Mouse (Mus musculus) intestine, embryonic 16.5 days (tissue): ENCODE results near the gene Serpinb1c. TPM values are rescaled to one million over a fixed set of nuclear protein-coding genes. Genes with fewer than 3 reads are reported as not detected.
A peak's percentile ranks its signal among the peaks of the same experiment; 100 is the strongest.

Experiments used
- ATAC-seq: fragments of 200-750 bp; cut with Nextera tagmentation; 2 replicates; pipeline ENCODE4 v1.8.0; 2017; ENCODE audit warnings: moderate TSS enrichment, moderate library complexity
- H3K27ac ChIP-seq: fragments of 300-500 bp; sonication (generic); 2 replicates; pipeline ENCODE4 v1.5.1; 2014; ENCODE audit warnings: mild to moderate bottlenecking, low read length
- H3K27me3 ChIP-seq: fragments of 300-500 bp; sonication (generic); replicated peaks from 2 replicates; pipeline ENCODE4 v1.6.1; 2014; ENCODE audit warnings: low read length, control low read depth, mixed read lengths; ENCODE audit not compliant: control insufficient read depth, insufficient read depth
- H3K36me3 ChIP-seq: fragments of 300-500 bp; sonication (generic); 2 replicates; pipeline ENCODE4 v1.6.1; 2014; ENCODE audit warnings: low read length, control low read depth; ENCODE audit not compliant: control insufficient read depth, insufficient read depth
- H3K4me1 ChIP-seq: fragments of 300-500 bp; sonication (generic); 2 replicates; pipeline ENCODE4 v1.6.1; 2014; ENCODE audit warnings: low read length, control low read depth, mixed read lengths; ENCODE audit not compliant: control insufficient read depth, insufficient read depth
- H3K4me2 ChIP-seq: fragments of 300-500 bp; sonication (generic); 2 replicates; pipeline ENCODE4 v1.6.1; 2014; ENCODE audit warnings: low read depth, low read length, control low read depth
- H3K4me3 ChIP-seq: fragments of 300-500 bp; sonication (generic); 2 replicates; pipeline ENCODE4 v1.5.1; 2014; ENCODE audit warnings: mild to moderate bottlenecking, low read length
- H3K9ac ChIP-seq: fragments of 300-500 bp; sonication (generic); 2 replicates; pipeline ENCODE4 v1.6.1; 2014; ENCODE audit warnings: low read depth, low read length
- H3K9me3 ChIP-seq: fragments of 300-500 bp; sonication (generic); 2 replicates; pipeline ENCODE4 v1.6.1; 2016; ENCODE audit warnings: low read length, control low read depth; ENCODE audit not compliant: control insufficient read depth
- WGBS: fragments of 180-500 bp; shearing (Covaris S2); extraction: QIAGEN DNeasy Blood & Tissue Kit; methylation state at CpG from one replicate; pipeline ENCODE4 v1.1.7; 2014; 5-methylcytosine and 5-hydroxymethylcytosine counted together
- polyA plus RNA-seq: library from polyadenylated mRNA; unstranded; fragments of >200 nt; fragmentation: Nextera tagmentation; extraction: Ambion mirVana; gene quantifications from 2 replicates; pipeline ENCODE4 v1.2.1, GENCODE M21; 2015

The Serpinb1c gene
- polyA plus RNA-seq, 1 experiment from 2014 or later, result not detected

GRCm38 (mm10) chr13:32851967-32852366 is 46.0 kb downstream of the Serpinb1c start:
- Histone ChIP-seq H3K9ac (no peak overlapping the region), H3K4me3 (no peak overlapping the region), H3K4me1 (peaks cover 26% of the 10 kb centered on the region), H3K4me2 (no peak overlapping the region), H3K27me3 (no peaks in the 10 kb centered on the region), H3K36me3 (0 out of 2 replicates have a peak, but pooled peaks cover 3% of the 10 kb centered on the region), H3K9me3 (no peaks in the 10 kb centered on the region), H3K27ac (peak overlapping the region; percentile 37; the same call in 1 of the 2 replicates)
- 13% methylated on average over 7 of the region's 7 CpGs for whole genome bisulfite sequencing
- 0 out of 2 replicates have a peak, but pooled peaks have one; percentile 19 for ATAC-seq

DNA sequence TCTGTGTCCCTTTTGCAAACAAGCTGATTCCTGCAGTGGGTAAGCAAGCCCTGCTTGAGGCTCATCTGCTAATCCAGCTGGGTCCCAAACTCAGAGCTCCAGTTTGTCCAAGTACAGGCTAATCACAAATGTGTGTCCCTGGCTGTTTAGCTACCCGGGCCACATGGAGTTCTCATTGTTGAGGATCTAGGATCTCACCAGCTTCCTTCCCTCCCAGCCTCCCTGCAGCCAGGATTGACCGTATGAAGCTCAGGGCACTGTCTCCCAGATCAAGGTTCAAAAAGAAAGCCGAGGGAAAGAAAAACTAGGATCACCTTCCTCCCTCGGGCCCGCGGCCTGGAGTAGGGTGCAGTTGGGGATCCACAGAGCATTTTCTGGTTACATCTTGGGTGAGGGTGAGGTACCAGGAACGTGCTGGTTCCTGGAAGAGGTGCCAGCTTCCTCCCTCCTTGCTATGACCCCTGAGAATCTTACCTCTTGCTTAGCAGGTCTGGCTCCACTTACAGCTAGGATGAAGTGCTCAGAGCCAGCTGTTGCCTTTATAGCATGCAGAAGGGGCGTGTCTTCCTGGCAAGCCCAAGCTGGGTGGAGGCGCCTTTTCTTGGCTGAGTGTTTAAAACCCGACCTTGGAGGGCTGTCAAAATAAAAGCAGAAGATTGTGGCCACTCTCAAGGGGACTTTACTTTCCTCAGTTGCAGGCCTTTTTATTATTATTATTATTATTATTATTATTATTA is 47.2 kb downstream of the Serpinb1c start, which contains the start of gene Serpinb1a:
Serpinb1a (minus strand) TSS at position 518 of the 737 bp plus-strand sequence.
- 37% methylated on average over 10 of the region's 10 CpGs for WGBS
- Histone ChIP-seq H3K4me2 (peak within 1 kb of the TSS; percentile 56), H3K27ac (peak within 1 kb of the TSS; percentile 99), H3K9me3 (no peaks in the 10 kb centered on the region), H3K4me3 (peak within 1 kb of the TSS; percentile 41), H3K36me3 (0 out of 2 replicates have a peak, but pooled peaks cover 3% of the 10 kb centered on the region), H3K9ac (peak within 1 kb of the TSS; percentile 29), H3K27me3 (no peaks in the 10 kb centered on the region), H3K4me1 (peaks cover 26% of the 10 kb centered on the region)
- peak; percentile 49 for ATAC-seq

DNA sequence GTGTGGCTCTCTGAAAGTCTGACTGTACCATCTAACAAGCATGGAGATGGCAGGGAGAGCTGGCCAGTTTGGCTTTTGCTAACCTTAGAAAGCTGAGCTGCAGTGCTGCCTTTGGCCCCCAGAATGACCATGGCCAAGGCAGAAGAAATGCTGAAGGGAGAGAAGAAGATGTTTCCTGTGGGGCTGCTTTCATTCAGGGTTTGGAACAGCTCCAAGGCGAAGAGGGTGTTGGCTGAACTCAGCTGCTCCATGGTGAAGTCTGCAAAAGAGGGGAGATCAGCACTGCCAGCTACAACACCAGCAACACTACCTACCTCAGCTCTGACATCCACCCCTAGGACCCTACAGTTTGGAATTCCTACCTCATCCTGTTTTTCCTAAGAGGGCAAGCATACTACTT is 47.9 kb downstream of the Serpinb1c start:
- peak overlapping the region; percentile 99 for H3K27ac ChIP-seq
- 43% methylated on average over 1 of the region's 1 CpGs for WGBS
- no peaks in the 10 kb centered on the region for H3K27me3 ChIP-seq
- peak overlapping the region; percentile 56 for H3K4me2 ChIP-seq
- H3K4me1 ChIP-seq, result peaks cover 26% of the 10 kb centered on the region
- H3K4me3 ChIP-seq, result peak overlapping the region; percentile 41
- peak overlapping the region; percentile 29 for H3K9ac ChIP-seq
- no peak for ATAC-seq
- no peaks in the 10 kb centered on the region for H3K9me3 ChIP-seq
- 0 out of 2 replicates have a peak, but pooled peaks cover 3% of the 10 kb centered on the region for H3K36me3 ChIP-seq

- no peaks in the 10 kb centered on the region for H3K9me3 ChIP-seq
- peak overlapping the region; percentile 29 for H3K9ac ChIP-seq
- peak overlapping the region; percentile 99 for H3K27ac ChIP-seq
- peak overlapping the region; percentile 56 for H3K4me2 ChIP-seq
- H3K36me3 ChIP-seq, result 0 out of 2 replicates have a peak, but pooled peaks cover 3% of the 10 kb centered on the region
- H3K27me3 ChIP-seq, result no peaks in the 10 kb centered on the region
- H3K4me3 ChIP-seq, result peak overlapping the region; percentile 41
- ATAC-seq, result peak; percentile 83
- H3K4me1 ChIP-seq, result peaks cover 26% of the 10 kb centered on the region
Observed at GRCm38 (mm10) chr13:32849531-32850123, 48.4 kb downstream of the Serpinb1c start.

- no peaks in the 10 kb centered on the region for H3K9me3 ChIP-seq
- peak overlapping the region; percentile 29; the same call in 1 of the 2 replicates for H3K9ac ChIP-seq
- no peaks in the 10 kb centered on the region for H3K27me3 ChIP-seq
- peak overlapping the region; percentile 41; the same call in 1 of the 2 replicates for H3K4me3 ChIP-seq
- peak overlapping the region; percentile 99 for H3K27ac ChIP-seq
- H3K4me2 ChIP-seq, result peak overlapping the region; percentile 56
- 15% methylated on average over 4 of the region's 4 CpGs for WGBS
- 0 out of 2 replicates have a peak, but pooled peaks cover 3% of the 10 kb centered on the region for H3K36me3 ChIP-seq
- peak; percentile 93 for ATAC-seq
- peaks cover 26% of the 10 kb centered on the region for H3K4me1 ChIP-seq
Observed at GRCm38 (mm10) chr13:32849092-32849491, 48.9 kb downstream of the Serpinb1c start.

DNA sequence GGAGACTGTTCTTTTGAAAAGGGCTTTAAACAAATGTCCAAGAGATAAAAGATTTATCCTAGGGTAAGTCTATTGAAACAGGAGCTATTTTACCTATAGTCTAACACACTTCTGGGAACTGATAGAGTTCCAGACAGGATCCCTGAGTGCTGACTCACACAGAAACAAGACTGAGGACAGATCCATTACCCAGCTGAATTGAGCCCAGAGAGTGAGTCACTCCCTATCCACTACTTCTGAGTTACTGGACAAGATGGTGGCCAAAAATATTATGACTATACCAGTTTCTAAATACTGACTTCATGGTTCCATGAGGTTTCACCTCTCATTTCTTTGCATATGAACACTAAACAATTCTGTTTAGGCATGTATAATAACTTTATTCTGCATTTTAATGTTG is 51.8 kb downstream of the Serpinb1c start:
- Histone ChIP-seq H3K36me3 (0 out of 2 replicates have a peak, but pooled peaks cover 3% of the 10 kb centered on the region), H3K4me1 (peaks cover 16% of the 10 kb centered on the region), H3K9me3 (no peaks in the 10 kb centered on the region), H3K4me3 (no peak overlapping the region), H3K9ac (no peak overlapping the region), H3K4me2 (no peak overlapping the region), H3K27me3 (no peaks in the 10 kb centered on the region), H3K27ac (no peak overlapping the region)
- no peak for ATAC-seq

DNA sequence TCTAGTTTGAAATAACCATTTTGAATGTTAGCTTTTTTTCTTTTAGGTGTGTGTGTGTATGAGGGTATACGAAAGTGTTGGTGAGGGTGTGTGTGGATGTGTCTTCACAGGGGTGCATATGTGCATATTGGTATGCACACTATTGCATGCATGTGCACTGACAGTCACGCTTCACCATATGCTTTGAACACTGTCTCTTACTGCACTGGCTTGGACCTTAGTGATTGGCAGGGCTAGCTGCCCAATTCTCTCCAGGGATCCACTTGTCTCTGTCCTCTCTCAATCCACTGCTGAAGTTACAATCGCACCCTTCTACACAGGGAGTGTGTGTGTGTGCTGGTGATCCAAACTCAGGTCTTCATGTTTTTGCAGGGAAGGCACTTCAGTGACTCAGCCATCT is 56.7 kb downstream of the Serpinb1c start:
- no peak overlapping the region for H3K27ac ChIP-seq
- H3K4me3 ChIP-seq, result no peak overlapping the region
- 88% methylated on average over 3 of the region's 3 CpGs for WGBS
- H3K4me2 ChIP-seq, result no peak overlapping the region
- H3K9ac ChIP-seq, result no peak overlapping the region
- H3K27me3 ChIP-seq, result no peaks in the 10 kb centered on the region
- H3K36me3 ChIP-seq, result no peaks in the 10 kb centered on the region
- ATAC-seq, result no peak
- H3K4me1 ChIP-seq, result no peaks in the 10 kb centered on the region
- H3K9me3 ChIP-seq, result no peaks in the 10 kb centered on the region

GRCm38 (mm10) chr13:32839314-32839713 is 58.7 kb downstream of the Serpinb1c start:
- Histone ChIP-seq H3K27me3 (no peaks in the 10 kb centered on the region), H3K9me3 (no peaks in the 10 kb centered on the region), H3K4me1 (no peaks in the 10 kb centered on the region), H3K9ac (no peak overlapping the region), H3K4me3 (no peak overlapping the region), H3K4me2 (no peak overlapping the region), H3K27ac (no peak overlapping the region), H3K36me3 (no peaks in the 10 kb centered on the region)
- WGBS, result 34% methylated on average over 1 of the region's 1 CpGs
- no peak for ATAC-seq

DNA sequence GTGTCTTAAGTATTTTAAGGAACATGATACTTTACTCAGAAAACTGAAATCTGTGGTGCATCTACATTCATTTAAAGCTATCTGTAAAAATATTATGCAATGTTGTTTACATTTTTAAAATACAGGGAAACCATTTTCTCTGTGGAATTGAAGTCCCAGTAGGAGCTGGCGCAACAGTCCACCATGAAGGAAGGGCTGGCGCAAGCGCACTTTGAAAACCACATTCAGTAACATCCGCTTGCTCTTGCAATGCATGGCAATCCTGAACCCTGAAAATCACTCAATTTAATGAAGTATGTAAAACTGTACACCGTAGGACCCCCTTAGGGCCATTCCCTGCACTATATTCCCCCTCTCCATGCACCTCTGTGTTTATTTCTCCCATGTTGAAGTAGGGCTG is 63.5 kb downstream of the Serpinb1c start:
- H3K9me3 ChIP-seq, result no peaks in the 10 kb centered on the region
- no peak for ATAC-seq
- 88% methylated on average over 5 of the region's 5 CpGs for WGBS
- no peaks in the 10 kb centered on the region for H3K27me3 ChIP-seq
- no peaks in the 10 kb centered on the region for H3K36me3 ChIP-seq
- no peak overlapping the region for H3K9ac ChIP-seq
- H3K27ac ChIP-seq, result no peak overlapping the region
- no peak overlapping the region for H3K4me2 ChIP-seq
- peaks cover 9% of the 10 kb centered on the region for H3K4me1 ChIP-seq
- H3K4me3 ChIP-seq, result no peak overlapping the region
